Mouse (Mus musculus) bone marrow, adult 2 months (tissue): ENCODE measurements at regions not wholly inside any gene's neighbourhood (a gene's known extent, or its start where the extent isn't known, plus 50 kb on each side); places are given as distances from the start of the nearest gene placed in this dataset.

ENCODE experiments used
- H3K27ac ChIP-seq: fragments of 200-500 bp; 2 replicates; pipeline ENCODE4 v1.5.1; 2012; ENCODE audit warnings: low read depth, mild to moderate bottlenecking, control low read depth, inconsistent platforms, low read length; ENCODE audit not compliant: control insufficient read depth, poor library complexity, insufficient read depth
- H3K4me1 ChIP-seq: fragments of 200-500 bp; 2 replicates; pipeline ENCODE4 v1.6.1; 2011; ENCODE audit warnings: low read length; ENCODE audit not compliant: control insufficient read depth, insufficient read depth
- H3K4me3 ChIP-seq: fragments of 200-500 bp; replicated peaks from 2 replicates; pipeline ENCODE3; 2011; ENCODE audit warnings: mild to moderate bottlenecking, low read depth, low read length, control low read depth; ENCODE audit not compliant: control insufficient read depth
- CTCF ChIP-seq: fragments of 200-500 bp; IDR thresholded peaks from 2 replicates; pipeline ENCODE4 v1.5.1; 2011; ENCODE audit warnings: low read length, control low read depth; ENCODE audit not compliant: control insufficient read depth, insufficient read depth
- POLR2A ChIP-seq: fragments of 200-500 bp; IDR thresholded peaks from 2 replicates; pipeline ENCODE4 v1.6.1; 2011; ENCODE audit warnings: low read depth, mild to moderate bottlenecking, control low read depth, low read length, borderline replicate concordance; ENCODE audit not compliant: control insufficient read depth
- WGBS: fragments of 180-500 bp; shearing (Covaris S2); methylation state at CpG from one replicate; pipeline ENCODE4 v1.1.7; 2018; 5-methylcytosine and 5-hydroxymethylcytosine counted together

DNA sequence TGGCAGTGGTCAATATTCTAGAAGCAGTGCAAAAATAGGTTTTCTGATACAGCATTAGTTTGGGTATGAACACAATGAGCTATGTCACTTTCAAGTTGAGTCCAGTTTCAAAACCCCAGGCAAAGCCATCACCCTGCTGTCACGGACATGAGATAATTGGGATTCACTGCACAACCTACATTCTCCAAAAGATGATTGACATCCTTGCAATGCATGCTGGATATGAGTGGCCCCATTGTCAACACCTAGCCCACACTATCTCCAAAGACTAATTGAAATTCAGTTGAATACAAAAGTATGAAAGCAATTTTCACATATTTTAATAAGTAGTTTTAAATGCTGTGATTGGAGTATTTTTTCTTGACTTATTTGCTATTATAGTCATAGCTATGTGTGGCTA, 783.7 kb upstream of the Tbl1xr1 start:
- WGBS = 89% methylated on average over 1 of the region's 1 CpGs
- H3K4me3 ChIP-seq = no peak overlapping the region
- no peak for TF ChIP-seq POLR2A
- no peak for TF ChIP-seq CTCF
- no peak overlapping the region for H3K27ac ChIP-seq
- no peaks in the 10 kb centered on the region for H3K4me1 ChIP-seq

DNA sequence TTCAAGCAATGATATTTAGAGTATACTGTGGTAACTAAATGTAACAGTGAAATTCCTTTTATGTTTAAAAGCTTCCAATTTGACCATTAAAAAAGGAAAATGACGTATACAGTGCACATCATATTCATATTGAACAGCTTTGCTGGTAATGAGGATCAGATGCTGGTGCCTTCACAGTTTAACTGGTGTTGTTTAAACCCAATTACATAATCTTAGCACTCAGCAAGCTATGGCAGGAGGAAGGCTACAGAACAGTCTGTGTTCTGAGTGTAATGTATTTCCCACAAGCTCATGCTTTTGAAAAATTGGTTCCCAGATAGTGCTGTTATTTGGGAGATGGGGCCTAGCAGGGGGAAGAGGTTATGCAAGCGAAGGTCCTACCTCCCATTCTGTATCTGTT, 783.1 kb upstream of the Tbl1xr1 start:
- whole genome bisulfite sequencing = 63% methylated on average over 2 of the region's 2 CpGs
- TF ChIP-seq POLR2A = no peak
- TF ChIP-seq CTCF = no peak
- no peak overlapping the region for H3K27ac ChIP-seq
- H3K4me1 ChIP-seq = no peaks in the 10 kb centered on the region
- H3K4me3 ChIP-seq = no peak overlapping the region

- TF ChIP-seq CTCF (no peak), POLR2A (no peak)
- Histone ChIP-seq H3K4me3 (no peak overlapping the region), H3K4me1 (no peaks in the 10 kb centered on the region), H3K27ac (no peak overlapping the region)
- 83% methylated on average over 3 of the region's 3 CpGs for WGBS
Observed at GRCm38 (mm10) chr3:21294776-21295175, 781.7 kb upstream of the Tbl1xr1 start.

- Histone ChIP-seq H3K4me3 (no peak overlapping the region), H3K4me1 (no peaks in the 10 kb centered on the region), H3K27ac (no peak overlapping the region)
- TF ChIP-seq CTCF (no peak), POLR2A (no peak)
- WGBS = 72% methylated on average over 1 of the region's 1 CpGs
Observed at GRCm38 (mm10) chr3:21296581-21297110, 779.8 kb upstream of the Tbl1xr1 start.

DNA sequence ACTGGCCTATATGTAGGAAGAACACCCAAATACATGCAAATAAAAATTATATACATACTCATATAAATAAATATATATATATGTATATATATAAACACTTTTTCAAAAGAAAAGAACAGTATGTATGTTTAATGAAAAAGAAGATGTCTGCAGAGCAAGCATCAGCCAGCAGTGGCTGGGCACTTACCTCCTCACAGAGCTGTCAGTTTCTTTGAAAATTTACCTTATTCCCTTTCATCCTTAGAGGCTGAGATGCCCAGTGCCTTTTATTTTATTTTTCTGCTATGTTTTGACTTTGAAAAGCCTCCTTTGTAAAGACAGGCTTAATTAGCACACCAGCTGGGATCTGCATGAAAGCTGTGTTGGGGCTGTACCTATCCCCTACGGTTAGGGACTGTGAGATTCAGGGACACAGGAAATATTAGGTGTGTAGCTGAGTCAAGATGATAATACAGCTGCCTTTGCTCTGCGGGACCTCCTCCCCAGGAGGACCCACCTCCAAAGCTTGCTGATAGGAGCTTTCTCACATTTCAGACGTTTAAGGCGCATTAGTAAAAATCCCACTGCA, 751.0 kb upstream of the Tbl1xr1 start:
- H3K4me3 ChIP-seq = no peak overlapping the region
- TF ChIP-seq CTCF (no peak), POLR2A (no peak)
- 75% methylated on average over 4 of the region's 4 CpGs for WGBS
- no peaks in the 10 kb centered on the region for H3K4me1 ChIP-seq
- no peak overlapping the region for H3K27ac ChIP-seq

- H3K4me3 ChIP-seq = no peak overlapping the region
- no peak for TF ChIP-seq POLR2A
- no peak for TF ChIP-seq CTCF
- H3K4me1 ChIP-seq = no peaks in the 10 kb centered on the region
- no peak overlapping the region for H3K27ac ChIP-seq
Observed at GRCm38 (mm10) chr3:21341916-21342315, 734.5 kb upstream of the Tbl1xr1 start.

GRCm38 (mm10) chr3:21343095-21343494, 733.4 kb upstream of the Tbl1xr1 start:
- no peak overlapping the region for H3K27ac ChIP-seq
- WGBS = 73% methylated on average over 1 of the region's 1 CpGs
- no peak for TF ChIP-seq POLR2A
- no peak overlapping the region for H3K4me3 ChIP-seq
- no peaks in the 10 kb centered on the region for H3K4me1 ChIP-seq

DNA sequence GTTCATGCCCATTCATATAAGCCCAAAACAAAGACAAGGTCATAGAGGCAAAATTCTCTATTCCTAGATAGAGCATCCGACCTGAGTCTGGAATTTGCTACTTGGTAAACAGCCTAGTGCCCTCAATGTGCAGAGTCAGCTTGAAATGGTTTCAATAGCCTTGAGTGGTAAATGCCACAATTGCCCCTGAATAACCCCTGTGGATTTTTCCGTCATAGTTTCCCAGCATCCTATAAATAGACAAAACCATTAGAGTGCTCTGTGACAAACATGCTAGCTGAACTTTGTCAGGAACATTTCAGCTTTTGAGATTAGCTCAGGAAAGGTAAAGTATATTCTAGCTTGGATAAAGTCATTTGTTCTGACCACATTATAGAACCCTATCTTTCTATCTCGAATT, 727.0 kb upstream of the Tbl1xr1 start:
- Histone ChIP-seq H3K27ac (no peak overlapping the region), H3K4me1 (no peaks in the 10 kb centered on the region), H3K4me3 (no peak overlapping the region)
- TF ChIP-seq POLR2A (no peak), CTCF (no peak)
- WGBS = 76% methylated on average over 3 of the region's 3 CpGs

- TF ChIP-seq CTCF (no peak), POLR2A (no peak)
- Histone ChIP-seq H3K27ac (no peak overlapping the region), H3K4me1 (no peaks in the 10 kb centered on the region), H3K4me3 (no peak overlapping the region)
- 79% methylated on average over 3 of the region's 3 CpGs for WGBS
Observed at GRCm38 (mm10) chr3:21356150-21356549, 720.3 kb upstream of the Tbl1xr1 start.
